Mouse (Mus musculus) spleen, adult 10 weeks (tissue): ENCODE data around the gene Gpkow. TPM values are rescaled to one million over a fixed set of nuclear protein-coding genes. Genes with fewer than 3 reads are reported as not detected.

Experiments used
- polyA plus RNA-seq: library from polyadenylated mRNA; stranded (reverse); fragments of 350-450 nt; fragmentation: Illumina TruSeq; extraction: RNeasy Lipid Tissue Mini Kit (QIAGEN cat#74804); gene quantifications from one replicate; pipeline ENCODE4 v1.2.3, GENCODE M21; 2015; ENCODE audit warnings: low replicate concordance; ENCODE audit not compliant: insufficient read depth

The Gpkow gene
- 51.7 TPM for polyA plus RNA-seq

GRCm38 (mm10) chrX:7696954-7697381, at the start of gene Gpkow:
Gene Gpkow, plus strand, starts transcription at chrX:7697131.

GRCm38 (mm10) chrX:7657221-7657639, 39.7 kb upstream of the Gpkow start, which contains the start of gene Prickle3:
Gene Prickle3, plus strand, starts transcription at chrX:7657260.

GRCm38 (mm10) chrX:7670921-7671623, 25.9 kb upstream of the Gpkow start, which contains the start of gene Plp2:
Gene Plp2, minus strand, starts transcription at chrX:7671390.

GRCm38 (mm10) chrX:7680864-7681263, 16.1 kb upstream of the Gpkow start, which contains the start of gene Magix:
Gene Magix, minus strand, starts transcription at chrX:7681251.

GRCm38 (mm10) chrX:7714135-7714899, 17.4 kb downstream of the Gpkow start, which contains the start of gene Wdr45:
Gene Wdr45, plus strand, starts transcription at chrX:7714333.

GRCm38 (mm10) chrX:7721514-7722281, 24.8 kb downstream of the Gpkow start, which contains the start of gene Gm45208:
Gene Gm45208, plus strand, starts transcription at chrX:7722245.

GRCm38 (mm10) chrX:7728215-7728921, 31.4 kb downstream of the Gpkow start, which contains the start of gene Praf2:
Gene Praf2, plus strand, starts transcription at chrX:7728439.

GRCm38 (mm10) chrX:7750432-7751116, 53.6 kb downstream of the Gpkow start, which contains the start of gene Ccdc120:
Gene Ccdc120, minus strand, starts transcription at chrX:7750905.

Other genes starting within 250 kb of the Gpkow start
- gene Foxp3, start 123.5 kb upstream of the Gpkow start, polyA plus RNA-seq: 7.6 TPM
- 2.0 TPM for gene Ppp1r3f, start 122.8 kb upstream of the Gpkow start, polyA plus RNA-seq
- 11.4 TPM for gene Ccdc22, start 91.6 kb upstream of the Gpkow start, polyA plus RNA-seq
- not detected for gene Cacna1f, start 90.0 kb upstream of the Gpkow start, polyA plus RNA-seq
- gene Syp, start 58.7 kb upstream of the Gpkow start, polyA plus RNA-seq: 4.1 TPM
- gene Prickle3, start 39.9 kb upstream of the Gpkow start, polyA plus RNA-seq: 18.5 TPM
- gene Plp2, start 25.7 kb upstream of the Gpkow start, polyA plus RNA-seq: 119 TPM
- 0.14 TPM for gene Magix, start 15.9 kb upstream of the Gpkow start, polyA plus RNA-seq
- gene Wdr45, start 17.2 kb downstream of the Gpkow start, polyA plus RNA-seq: 38.0 TPM
- not detected for gene Gm45208, start 25.1 kb downstream of the Gpkow start, polyA plus RNA-seq
- 22.9 TPM for gene Praf2, start 31.3 kb downstream of the Gpkow start, polyA plus RNA-seq
- gene Ccdc120, start 53.8 kb downstream of the Gpkow start, polyA plus RNA-seq: 2.0 TPM
- gene Tfe3, start 65.4 kb downstream of the Gpkow start, polyA plus RNA-seq: 28.7 TPM
- 207 TPM for gene Gripap1, start 92.6 kb downstream of the Gpkow start, polyA plus RNA-seq
- 2.4 TPM for gene Kcnd1, start 125.2 kb downstream of the Gpkow start, polyA plus RNA-seq
- gene Otud5, start 144.2 kb downstream of the Gpkow start, polyA plus RNA-seq: 173 TPM
- gene Pim2, start 181.1 kb downstream of the Gpkow start, polyA plus RNA-seq: 38.2 TPM
- gene Slc35a2, start 186.9 kb downstream of the Gpkow start, polyA plus RNA-seq: 18.6 TPM
- 129 TPM for gene Pqbp1, start 202.1 kb downstream of the Gpkow start, polyA plus RNA-seq
- gene Timm17b, start 202.2 kb downstream of the Gpkow start, polyA plus RNA-seq: 22.6 TPM
- gene Gm10491, start 210.7 kb downstream of the Gpkow start, polyA plus RNA-seq: not detected
- gene Gm10490, start 212.4 kb downstream of the Gpkow start, polyA plus RNA-seq: not detected
- not detected for gene Pcsk1n, start 222.7 kb downstream of the Gpkow start, polyA plus RNA-seq
- gene Eras, start 231.5 kb downstream of the Gpkow start, polyA plus RNA-seq: not detected